13 mouse cellular contexts compared by ENCODE assay signal in the genomic region with DNA sequence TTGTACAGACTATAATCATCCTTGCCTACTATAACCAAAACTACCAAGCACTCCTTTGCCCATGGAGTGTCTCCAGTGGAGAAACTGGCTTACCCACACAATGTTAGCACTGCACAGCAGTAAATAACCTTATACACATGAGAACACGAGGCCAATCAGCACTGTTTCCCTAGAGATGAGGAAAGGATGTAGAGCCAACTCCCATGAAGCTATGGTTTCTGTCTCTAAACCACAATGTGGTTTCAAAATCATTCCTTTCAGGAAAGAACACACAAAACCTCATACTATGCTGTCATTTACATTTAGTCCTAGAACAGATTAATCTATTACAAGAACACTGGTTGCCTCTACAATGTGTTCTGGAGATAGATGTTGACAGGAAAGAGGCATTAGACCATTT. TPM values are rescaled to one million over a fixed set of nuclear protein-coding genes. Genes with fewer than 3 reads are reported as not detected.
DNase-seq lines count a peak whose midpoint lies in the region; ATAC-seq and TF ChIP-seq lines count a peak whose summit lies in the region.
"Had no signal": no experiment of that assay in that cellular context is flagged by ENCODE, and none has a peak within 500 bp of the region (broad histone marks: within the 10 kb centered on the region; RNA-seq: fewer than 3 reads in every experiment).

No protein-coding gene starts in this region.

- H3K27me3 ChIP-seq in hindbrain, embryonic 10.5 days (ENCODE audit: insufficient read depth, poor library complexity, severe bottlenecking), result no peaks in the 10 kb centered on the region
- no peaks in the 10 kb centered on the region for H3K27me3 ChIP-seq in hindbrain, embryonic 16.5 days (replicated peaks; ENCODE audit: control insufficient read depth, insufficient read depth, low read length)
- H3K27me3 ChIP-seq in C2C12 (ENCODE audit: control insufficient read depth, insufficient read depth, insufficient read length), result no peaks in the 10 kb centered on the region
- 0 out of 2 replicates have a peak, but pooled peaks cover 5% of the 10 kb centered on the region for H3K27me3 ChIP-seq in forebrain, embryonic 12.5 days
- no peaks in the 10 kb centered on the region for H3K27me3 ChIP-seq in liver, embryonic 15.5 days
- H3K27me3 ChIP-seq: embryonic facial prominence, embryonic 12.5 days; Patski had no signal

- no peak for ATAC-seq in hindbrain, embryonic 16.5 days
- ATAC-seq in forebrain, embryonic 12.5 days (ENCODE audit: low FRiP score), result no peak
- ATAC-seq in liver, embryonic 15.5 days (ENCODE audit: insufficient read depth), result no peak

- no peak overlapping the region; the same call in 1 of the 2 replicates for H3K4me2 ChIP-seq in hindbrain, embryonic 16.5 days (ENCODE audit: low read length)
- peak overlapping the region; percentile 97 for H3K4me2 ChIP-seq in forebrain, embryonic 12.5 days
- peak overlapping the region; percentile 91; the same call in 1 of the 2 replicates for H3K4me2 ChIP-seq in liver, embryonic 15.5 days

- H3K36me3 ChIP-seq in hindbrain, embryonic 10.5 days, result peaks cover 22% of the 10 kb centered on the region
- peaks cover 7% of the 10 kb centered on the region; the same call in 1 of the 2 replicates for H3K36me3 ChIP-seq in hindbrain, embryonic 16.5 days (ENCODE audit: control insufficient read depth, insufficient read depth, low read length)
- peaks cover 9% of the 10 kb centered on the region for H3K36me3 ChIP-seq in C2C12 (ENCODE audit: control insufficient read depth, insufficient read depth)
- peaks cover 15% of the 10 kb centered on the region for H3K36me3 ChIP-seq in forebrain, embryonic 12.5 days (replicated peaks)
- H3K36me3 ChIP-seq in liver, embryonic 15.5 days (replicated peaks), result peaks cover 16% of the 10 kb centered on the region

- WGBS in hindbrain, embryonic 10.5 days, result 70% methylated on average over 1 of the region's 1 CpGs
- WGBS in hindbrain, embryonic 16.5 days, result 63% methylated on average over 1 of the region's 1 CpGs
- WGBS in forebrain, embryonic 12.5 days, result 66% methylated on average over 1 of the region's 1 CpGs
- 18% methylated on average over 1 of the region's 1 CpGs for WGBS in liver, embryonic 15.5 days (ENCODE audit: insufficient replicate concordance)

- TF ChIP-seq CTCF in C2C12 (IDR thresholded peaks at IDR 0.05; ENCODE audit: control insufficient read depth, insufficient read depth, insufficient read length), result no peak

- H3K4me3 ChIP-seq in hindbrain, embryonic 10.5 days, result peak overlapping the region; percentile 90; the same call in 1 of the 2 replicates
- no peak overlapping the region; the same call in 1 of the 2 replicates for H3K4me3 ChIP-seq in hindbrain, embryonic 16.5 days (ENCODE audit: low read length)
- no peak overlapping the region for H3K4me3 ChIP-seq in C2C12 (ENCODE audit: insufficient read depth, poor library complexity, severe bottlenecking)
- H3K4me3 ChIP-seq in forebrain, embryonic 12.5 days (replicated peaks), result no peak overlapping the region
- 0 out of 2 replicates have a peak overlapping the region, but pooled peaks have one; percentile 88 for H3K4me3 ChIP-seq in liver, embryonic 15.5 days (replicated peaks)

- no peak overlapping the region for H3K27ac ChIP-seq in hindbrain, embryonic 10.5 days
- H3K27ac ChIP-seq in hindbrain, embryonic 16.5 days (ENCODE audit: low read depth, low read length), result no peak overlapping the region
- H3K27ac ChIP-seq in forebrain, embryonic 12.5 days, result no peak overlapping the region
- H3K27ac ChIP-seq in liver, embryonic 15.5 days (replicated peaks), result no peak overlapping the region
- H3K27ac ChIP-seq: embryonic facial prominence, embryonic 12.5 days had no signal

- H3K79me3 ChIP-seq in C2C12 (ENCODE audit: low read depth), result peaks cover 8% of the 10 kb centered on the region

- no peaks in the 10 kb centered on the region for H3K9me3 ChIP-seq in hindbrain, embryonic 10.5 days
- no peaks in the 10 kb centered on the region for H3K9me3 ChIP-seq in hindbrain, embryonic 16.5 days (ENCODE audit: control insufficient read depth, low read length)
- H3K9me3 ChIP-seq in forebrain, embryonic 12.5 days, result no peaks in the 10 kb centered on the region
- H3K9me3 ChIP-seq in liver, embryonic 15.5 days (replicated peaks), result no peaks in the 10 kb centered on the region
- H3K9me3 ChIP-seq: embryonic facial prominence, embryonic 12.5 days had no signal

- peaks cover 22% of the 10 kb centered on the region for H3K79me2 ChIP-seq in C2C12 (ENCODE audit: control insufficient read depth, insufficient read depth)

- no peak for DNase-seq in hindbrain, embryonic 10.5 days (ENCODE audit: low spot score)
- DNase-seq in ovary, postnatal 14 days (ENCODE audit: low spot score), result no peak
- DNase-seq in left cerebral cortex, adult 18-20 months (ENCODE audit: low spot score in 2 of 2), result no peak
- DNase-seq in layer of hippocampus, adult 9-11 months, result no peak

- H3K4me1 ChIP-seq in hindbrain, embryonic 10.5 days (replicated peaks), result peaks cover 21% of the 10 kb centered on the region
- peaks cover 15% of the 10 kb centered on the region for H3K4me1 ChIP-seq in hindbrain, embryonic 16.5 days (ENCODE audit: control insufficient read depth, insufficient read depth, low read depth, low read length)
- H3K4me1 ChIP-seq in forebrain, embryonic 12.5 days, result peaks cover 14% of the 10 kb centered on the region
- H3K4me1 ChIP-seq in liver, embryonic 15.5 days (replicated peaks), result peaks cover 23% of the 10 kb centered on the region

- no peak overlapping the region for H3K9ac ChIP-seq in hindbrain, embryonic 16.5 days (ENCODE audit: low read depth, low read length)
- no peak overlapping the region for H3K9ac ChIP-seq in forebrain, embryonic 12.5 days
- H3K9ac ChIP-seq in liver, embryonic 15.5 days, result no peak overlapping the region

- H3ac ChIP-seq in C2C12 (ENCODE audit: control insufficient read depth, insufficient read length, low read depth), result no peak overlapping the region

TF ChIP-seq in C2C12, 6 proteins besides CTCF, POLR2A, EP300 and RAD21:
- no peak for TF ChIP-seq MYOD1 (IDR thresholded peaks at IDR 0.05; ENCODE audit: control insufficient read depth, insufficient read length, low read depth)
- no peak for TF ChIP-seq MYOG (IDR thresholded peaks at IDR 0.05; ENCODE audit: control insufficient read depth, extremely low read depth, insufficient read length)
- peak; percentile 43 for TF ChIP-seq MAX (IDR thresholded peaks at IDR 0.05)
- TF ChIP-seq FOSL1 (IDR thresholded peaks at IDR 0.05; ENCODE audit: insufficient read depth, low read length, poor library complexity, severe bottlenecking), result no peak

RNA-seq across cellular contexts. Expression of gene Pigt, which starts 1.0 kb away (rescaled TPM):
- 39.7 and 48.8 TPM in 2 replicates for polyA plus RNA-seq in hindbrain, embryonic 10.5 days (2016; fragmentation: Nextera tagmentation; extraction: Ambion mirVana)
- 97.7 and 101 TPM in 2 replicates for polyA plus RNA-seq in hindbrain, embryonic 16.5 days (2015; fragmentation: Nextera tagmentation; extraction: Ambion mirVana)
- polyA plus RNA-seq in C2C12 (2012; fragmentation: generic; extraction: Trizol), result 74.3 TPM
- polyA plus RNA-seq in forebrain, embryonic 12.5 days (2016; fragmentation: Nextera tagmentation; extraction: Ambion mirVana), result 43.3 and 45.2 TPM in 2 replicates
- polyA plus RNA-seq in liver, embryonic 15.5 days (2015; fragmentation: Nextera tagmentation; extraction: Ambion mirVana), result 23.6 and 25.9 TPM in 2 replicates
- 10 to 100 TPM; 83.0 to 89.2 TPM for total RNA-seq in left cerebral cortex, adult 18-20 months (2021)

RNA-seq across cellular contexts. Expression of gene Dbndd2, which starts 10.4 kb away (rescaled TPM):
- polyA plus RNA-seq in hindbrain, embryonic 10.5 days (2016; fragmentation: Nextera tagmentation; extraction: Ambion mirVana), result 1.9 and 3.3 TPM in 2 replicates
- polyA plus RNA-seq in hindbrain, embryonic 16.5 days (2015; fragmentation: Nextera tagmentation; extraction: Ambion mirVana), result 23.8 and 27.3 TPM in 2 replicates
- polyA plus RNA-seq in C2C12 (2012; fragmentation: generic; extraction: Trizol), result 21.2 TPM
- polyA plus RNA-seq in forebrain, embryonic 12.5 days (2016; fragmentation: Nextera tagmentation; extraction: Ambion mirVana), result 4.6 and 4.7 TPM in 2 replicates
- polyA plus RNA-seq in liver, embryonic 15.5 days (2015; fragmentation: Nextera tagmentation; extraction: Ambion mirVana), result 2.2 and 6.2 TPM in 2 replicates
- 100 to 1,000 TPM; 108 to 126 TPM for total RNA-seq in left cerebral cortex, adult 18-20 months (2021)

RNA-seq across cellular contexts. Expression of gene Trp53tg5, which starts 22.8 kb away (rescaled TPM):
- not detected in 2 replicates for polyA plus RNA-seq in hindbrain, embryonic 10.5 days (2016; fragmentation: Nextera tagmentation; extraction: Ambion mirVana)
- polyA plus RNA-seq in hindbrain, embryonic 16.5 days (2015; fragmentation: Nextera tagmentation; extraction: Ambion mirVana), result not detected in 2 replicates
- not detected for polyA plus RNA-seq in C2C12 (2012; fragmentation: generic; extraction: Trizol)
- polyA plus RNA-seq in forebrain, embryonic 12.5 days (2016; fragmentation: Nextera tagmentation; extraction: Ambion mirVana), result not detected in 2 replicates
- not detected in 2 replicates for polyA plus RNA-seq in liver, embryonic 15.5 days (2015; fragmentation: Nextera tagmentation; extraction: Ambion mirVana)
- total RNA-seq in left cerebral cortex, adult 18-20 months (2021), result not detected
- total RNA-seq: heart, postnatal 25 days; layer of hippocampus, postnatal 10 days had no signal
- polyA plus RNA-seq: brain, embryonic 14.5 days; embryonic facial prominence, embryonic 12.5 days had no signal

RNA-seq across cellular contexts. Expression of gene Gm20458, which starts 35.6 kb away (rescaled TPM):
- 4.4 and 4.5 TPM in 2 replicates for polyA plus RNA-seq in hindbrain, embryonic 10.5 days (2016; fragmentation: Nextera tagmentation; extraction: Ambion mirVana)
- 4.1 and 12.3 TPM in 2 replicates for polyA plus RNA-seq in hindbrain, embryonic 16.5 days (2015; fragmentation: Nextera tagmentation; extraction: Ambion mirVana)
- 29.7 TPM for polyA plus RNA-seq in C2C12 (2012; fragmentation: generic; extraction: Trizol)
- 4.7 and 6.2 TPM in 2 replicates for polyA plus RNA-seq in forebrain, embryonic 12.5 days (2016; fragmentation: Nextera tagmentation; extraction: Ambion mirVana)
- polyA plus RNA-seq in liver, embryonic 15.5 days (2015; fragmentation: Nextera tagmentation; extraction: Ambion mirVana), result 5.0 TPM in 1 of 2 replicates, not detected in the other
- total RNA-seq in left cerebral cortex, adult 18-20 months (2021), result 1 to 10 TPM; 2.0 to 6.4 TPM

RNA-seq across cellular contexts. Expression of gene Sys1, which starts 39.6 kb away (rescaled TPM):
- polyA plus RNA-seq in hindbrain, embryonic 10.5 days (2016; fragmentation: Nextera tagmentation; extraction: Ambion mirVana), result 61.5 and 76.4 TPM in 2 replicates
- 89.7 and 95.6 TPM in 2 replicates for polyA plus RNA-seq in hindbrain, embryonic 16.5 days (2015; fragmentation: Nextera tagmentation; extraction: Ambion mirVana)
- polyA plus RNA-seq in C2C12 (2012; fragmentation: generic; extraction: Trizol), result 49.6 TPM
- polyA plus RNA-seq in forebrain, embryonic 12.5 days (2016; fragmentation: Nextera tagmentation; extraction: Ambion mirVana), result 60.5 and 67.4 TPM in 2 replicates
- polyA plus RNA-seq in liver, embryonic 15.5 days (2015; fragmentation: Nextera tagmentation; extraction: Ambion mirVana), result 27.1 and 29.7 TPM in 2 replicates
- total RNA-seq in left cerebral cortex, adult 18-20 months (2021), result 10 to 100 TPM; 43.5 to 44.6 TPM

Comparison
In these comparisons a context has a peak if more than half of its experiments do, and no peak if none do; other contexts are left out.
1. H3K4me3 ChIP-seq: peak in hindbrain, embryonic 10.5 days (single experiment) and liver, embryonic 15.5 days (single experiment); none in hindbrain, embryonic 16.5 days (single experiment), C2C12 (single experiment) and forebrain, embryonic 12.5 days (single experiment).